Mouse (Mus musculus) intestine, embryonic 15.5 days (tissue): ENCODE results near the gene Dpp8. TPM values are rescaled to one million over a fixed set of nuclear protein-coding genes. Genes with fewer than 3 reads are reported as not detected.
"Not testable (repeated sequence)": the region's sequence is repeated elsewhere in the genome, so short reads cannot be mapped to it uniquely, and the experiment has no call there.

Source experiments
- ATAC-seq: fragments of 200-750 bp; cut with Nextera tagmentation; 2 replicates; pipeline ENCODE4 v1.8.0; 2017; ENCODE audit warnings: moderate TSS enrichment, moderate library complexity
- H3K27ac ChIP-seq: fragments of 300-500 bp; sonication (generic); 2 replicates; pipeline ENCODE4 v1.5.1; 2015; ENCODE audit warnings: mild to moderate bottlenecking, inconsistent platforms
- H3K27me3 ChIP-seq: fragments of 300-500 bp; sonication (generic); replicated peaks from 2 replicates; pipeline ENCODE4 v1.6.1; 2015; ENCODE audit warnings: inconsistent platforms
- H3K36me3 ChIP-seq: fragments of 300-500 bp; sonication (generic); 2 replicates; pipeline ENCODE4 v1.6.1; 2015; ENCODE audit warnings: inconsistent platforms
- H3K4me1 ChIP-seq: fragments of 300-500 bp; sonication (generic); replicated peaks from 2 replicates; pipeline ENCODE4 v1.6.1; 2015; ENCODE audit warnings: inconsistent platforms
- H3K4me2 ChIP-seq: fragments of 300-500 bp; sonication (generic); replicated peaks from 2 replicates; pipeline ENCODE4 v1.6.1; 2015; ENCODE audit warnings: mild to moderate bottlenecking, inconsistent platforms
- H3K4me3 ChIP-seq: fragments of 300-500 bp; sonication (generic); replicated peaks from 2 replicates; pipeline ENCODE4 v1.5.1; 2015; ENCODE audit warnings: inconsistent platforms
- H3K9ac ChIP-seq: fragments of 300-500 bp; sonication (generic); 2 replicates; pipeline ENCODE4 v1.6.1; 2015; ENCODE audit warnings: inconsistent platforms
- H3K9me3 ChIP-seq: fragments of 300-500 bp; sonication (generic); 2 replicates; pipeline ENCODE4 v1.6.1; 2016; ENCODE audit warnings: inconsistent platforms
- WGBS: fragments of 180-500 bp; shearing (Covaris S2); methylation state at CpG from one replicate; pipeline ENCODE4 v1.1.7; 2015; 5-methylcytosine and 5-hydroxymethylcytosine counted together
- polyA plus RNA-seq: library from polyadenylated mRNA; unstranded; fragments of >200 nt; fragmentation: Nextera tagmentation; extraction: Ambion mirVana; gene quantifications from 2 replicates; pipeline ENCODE4 v1.2.1, GENCODE M21; 2015

Dpp8 gene
- polyA plus RNA-seq, 1 experiment from 2014 or later = 33.1 TPM

DNA sequence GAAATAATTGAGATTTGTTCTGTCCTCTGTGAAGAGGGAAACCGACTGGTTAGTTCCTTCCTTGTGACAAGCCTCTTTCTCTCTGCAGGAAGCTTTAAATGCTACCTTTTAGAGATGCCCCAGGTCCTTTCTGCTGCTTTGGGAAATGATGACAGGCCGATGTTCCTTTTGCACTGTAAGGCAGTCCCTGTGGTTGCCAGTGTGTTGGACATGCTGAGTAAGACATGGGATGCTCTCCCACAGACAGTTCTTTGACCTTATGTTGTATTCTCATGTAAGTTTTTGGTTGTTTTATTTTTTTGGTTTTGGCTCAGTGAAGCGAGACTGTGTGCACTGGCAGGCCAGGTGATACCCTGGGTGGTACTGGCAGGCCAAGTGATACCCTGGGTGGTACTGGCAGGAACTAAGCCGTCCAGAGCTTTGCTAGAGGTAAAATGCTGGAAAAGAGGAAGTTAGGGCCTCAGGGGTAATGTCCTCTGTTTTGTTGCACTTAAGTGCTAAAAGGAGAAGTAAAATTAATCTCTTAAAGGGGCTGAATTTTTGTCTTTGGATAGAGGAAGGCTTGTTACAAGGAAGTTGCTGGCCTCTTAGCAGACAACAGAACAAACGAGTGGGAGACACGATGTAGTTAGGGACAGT is 42.8 kb downstream of the Dpp8 start:
- Histone ChIP-seq H3K27me3 (no peaks in the 10 kb centered on the region), H3K4me1 (no peaks in the 10 kb centered on the region), H3K36me3 (peaks cover 9% of the 10 kb centered on the region), H3K4me3 (no peak overlapping the region), H3K9me3 (no peaks in the 10 kb centered on the region), H3K4me2 (no peak overlapping the region), H3K9ac (no peak overlapping the region), H3K27ac (no peak overlapping the region)
- WGBS = 83% methylated on average over 6 of the region's 6 CpGs
- ATAC-seq = no peak

DNA sequence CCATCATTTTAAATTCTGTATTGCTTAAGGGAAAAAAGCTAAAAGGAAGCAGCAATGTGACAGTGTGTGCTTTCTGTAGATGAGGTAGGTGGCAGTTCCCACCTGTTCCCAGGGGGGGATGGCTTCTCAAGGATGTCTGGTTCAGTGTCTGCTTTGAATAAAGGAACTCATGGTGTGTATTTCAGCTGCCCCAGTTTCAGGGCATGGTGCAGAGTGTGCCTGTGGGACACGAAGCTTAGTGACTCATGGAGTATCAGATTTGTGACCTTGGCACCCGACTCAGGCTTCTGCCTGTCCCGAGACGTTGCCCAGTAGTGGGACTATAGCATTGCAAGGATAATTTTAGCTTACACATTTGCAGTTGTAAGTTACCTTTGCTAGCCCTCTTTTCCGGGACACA is 45.3 kb downstream of the Dpp8 start:
- Histone ChIP-seq H3K4me1 (no peaks in the 10 kb centered on the region), H3K9ac (no peak overlapping the region), H3K9me3 (no peaks in the 10 kb centered on the region), H3K36me3 (peaks cover 10% of the 10 kb centered on the region), H3K4me3 (no peak overlapping the region), H3K4me2 (no peak overlapping the region), H3K27ac (no peak overlapping the region), H3K27me3 (no peaks in the 10 kb centered on the region)
- no peak for ATAC-seq
- WGBS = 89% methylated on average over 5 of the region's 5 CpGs

DNA sequence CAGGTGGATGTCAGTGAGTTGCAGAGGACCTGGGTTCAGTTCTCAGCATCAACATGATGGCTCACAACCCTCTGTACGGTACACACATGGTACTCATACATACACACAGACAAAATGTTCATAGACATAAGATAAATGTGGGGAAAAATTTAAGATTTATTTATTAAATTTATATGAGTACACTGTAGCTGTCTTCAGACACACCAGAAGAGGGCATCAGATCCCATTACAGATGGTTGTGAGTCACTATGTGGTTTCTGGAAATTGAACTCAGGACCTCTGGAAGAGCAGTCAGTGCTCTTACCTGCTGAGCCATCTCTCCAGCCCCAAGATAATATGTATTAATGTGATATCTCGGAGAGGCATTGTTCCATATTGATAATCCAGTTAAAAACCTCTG is 47.9 kb downstream of the Dpp8 start:
- WGBS = 94% methylated on average over 2 of the region's 2 CpGs
- not testable (repeated sequence) for ATAC-seq, H3K4me1 ChIP-seq, H3K27me3 ChIP-seq, H3K9me3 ChIP-seq, H3K4me3 ChIP-seq, H3K27ac ChIP-seq, H3K4me2 ChIP-seq, H3K9ac ChIP-seq
- peaks cover 18% of the 10 kb centered on the region for H3K36me3 ChIP-seq

DNA sequence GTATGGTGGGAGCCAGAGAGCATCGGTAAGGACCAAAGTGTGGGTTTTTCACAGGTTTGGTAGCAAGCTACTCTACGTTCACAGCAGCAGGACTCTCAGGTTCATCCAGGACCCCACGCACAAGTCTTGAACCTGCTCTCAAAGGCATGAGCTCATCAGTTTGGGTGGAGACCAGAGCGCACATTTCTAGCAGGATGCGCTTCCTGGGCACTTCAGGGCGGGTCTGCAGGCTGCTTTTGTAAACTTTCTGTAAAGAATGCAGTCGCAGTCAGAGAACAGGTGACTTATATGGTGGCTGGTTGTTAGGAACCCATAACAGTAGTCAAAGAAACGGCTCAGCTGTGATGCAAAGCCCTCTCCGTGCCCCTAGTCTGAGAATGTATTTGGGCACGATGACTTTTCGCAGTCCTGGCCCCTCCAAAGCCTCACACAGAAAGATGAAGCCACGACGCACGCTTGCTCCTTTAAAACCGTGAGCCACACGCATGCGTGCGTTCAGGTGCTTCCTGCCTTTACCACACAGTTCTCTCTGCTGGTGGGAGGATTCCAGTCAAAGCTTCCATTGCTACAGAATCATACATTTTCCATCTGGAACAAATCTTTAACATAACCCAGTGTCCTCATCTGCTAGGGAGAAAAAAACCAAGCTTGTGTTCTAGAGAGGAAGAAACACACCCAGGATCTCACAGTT is 51.0 kb downstream of the Dpp8 start:
- no peak for ATAC-seq
- no peak overlapping the region for H3K4me3 ChIP-seq
- no peaks in the 10 kb centered on the region; the same call in 1 of the 2 replicates for H3K4me1 ChIP-seq
- no peak overlapping the region for H3K27ac ChIP-seq
- peaks cover 18% of the 10 kb centered on the region for H3K36me3 ChIP-seq
- WGBS = 81% methylated on average over 18 of the region's 18 CpGs
- no peaks in the 10 kb centered on the region for H3K9me3 ChIP-seq
- no peak overlapping the region for H3K4me2 ChIP-seq
- H3K27me3 ChIP-seq = no peaks in the 10 kb centered on the region
- H3K9ac ChIP-seq = no peak overlapping the region

DNA sequence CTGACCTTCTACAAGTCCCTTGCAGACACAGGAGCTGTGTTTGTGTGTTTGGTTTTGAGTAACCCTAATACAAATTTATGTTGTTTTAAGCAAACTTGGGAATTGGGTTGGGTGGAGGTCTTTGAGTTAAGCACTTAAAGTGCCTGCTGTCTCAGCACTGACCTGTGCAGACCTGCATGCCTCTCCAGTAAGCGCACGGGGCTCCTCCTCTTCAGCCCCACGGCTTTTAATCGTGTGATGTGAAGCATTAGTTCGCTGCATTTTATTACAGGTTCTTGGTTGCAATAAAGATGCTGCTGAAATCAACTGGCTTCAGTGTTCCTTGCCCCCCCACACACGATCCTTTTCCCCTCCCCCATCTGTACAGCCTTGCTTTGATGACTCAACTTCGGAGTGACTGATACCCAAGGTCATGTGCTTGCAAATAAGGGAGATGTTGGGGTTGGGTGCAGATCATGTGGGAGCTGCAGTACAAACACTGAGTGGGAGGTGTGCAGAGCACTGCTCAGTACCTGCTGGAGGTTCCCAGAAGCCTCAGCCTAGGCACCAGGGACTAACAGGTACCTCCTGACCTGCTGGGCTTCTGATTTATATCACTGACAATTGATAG is 52.1 kb downstream of the Dpp8 start:
- H3K36me3 ChIP-seq = peaks cover 13% of the 10 kb centered on the region
- no peak overlapping the region for H3K4me3 ChIP-seq
- no peak overlapping the region for H3K4me2 ChIP-seq
- no peaks in the 10 kb centered on the region for H3K27me3 ChIP-seq
- peak; percentile 91 for ATAC-seq
- WGBS = 55% methylated on average over 7 of the region's 7 CpGs
- H3K4me1 ChIP-seq = no peaks in the 10 kb centered on the region; the same call in 1 of the 2 replicates
- no peak overlapping the region for H3K9ac ChIP-seq
- H3K27ac ChIP-seq = 0 out of 2 replicates have a peak overlapping the region, but pooled peaks have one; percentile 11
- H3K9me3 ChIP-seq = no peaks in the 10 kb centered on the region

DNA sequence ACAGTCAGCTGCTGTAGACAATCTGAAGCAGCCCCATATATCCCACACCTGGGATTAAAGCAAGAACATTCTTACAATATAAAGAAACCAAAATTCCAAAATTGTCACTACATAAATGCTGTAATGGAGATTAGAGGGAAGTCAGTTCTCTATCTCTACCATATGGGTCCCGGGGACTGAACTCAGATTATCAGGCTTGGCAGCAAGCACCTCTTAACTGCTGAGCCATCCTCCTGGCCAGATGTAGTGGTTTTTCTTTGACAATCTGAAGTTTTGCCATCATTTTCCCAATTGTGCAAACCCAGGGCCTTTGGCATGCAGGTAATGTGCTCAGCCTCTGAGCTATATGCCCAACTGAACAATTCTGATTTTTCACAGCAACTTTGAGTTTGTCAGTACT is 53.1 kb downstream of the Dpp8 start:
- no peaks in the 10 kb centered on the region for H3K9me3 ChIP-seq
- no peak overlapping the region for H3K4me3 ChIP-seq
- no peak overlapping the region for H3K27ac ChIP-seq
- 88% methylated on average over 1 of the region's 1 CpGs for WGBS
- no peak overlapping the region for H3K4me2 ChIP-seq
- H3K36me3 ChIP-seq = peaks cover 10% of the 10 kb centered on the region
- H3K9ac ChIP-seq = no peak overlapping the region
- ATAC-seq = no peak
- no peaks in the 10 kb centered on the region for H3K27me3 ChIP-seq
- H3K4me1 ChIP-seq = no peaks in the 10 kb centered on the region; the same call in 1 of the 2 replicates

DNA sequence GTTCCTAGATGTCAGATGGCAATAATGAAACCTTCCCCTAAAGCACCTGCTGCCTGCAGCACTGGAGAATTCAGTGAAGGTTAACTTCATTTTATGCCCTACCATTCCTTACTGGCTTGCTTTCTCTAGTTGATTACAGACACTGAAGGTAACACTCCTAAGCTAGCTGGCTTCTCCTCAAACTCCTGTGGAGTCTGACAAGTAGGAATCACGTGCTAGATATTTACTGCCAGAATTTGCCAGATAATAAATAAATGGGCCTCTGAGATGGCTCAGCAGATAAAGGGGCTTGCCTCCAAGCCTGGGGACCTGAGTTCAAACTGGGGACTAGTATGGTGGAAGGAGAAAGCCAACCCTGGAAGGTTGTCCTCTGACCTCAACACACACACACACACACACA is 54.6 kb downstream of the Dpp8 start:
- Histone ChIP-seq H3K9ac (no peak overlapping the region), H3K4me3 (no peak overlapping the region), H3K27ac (no peak overlapping the region), H3K4me1 (no peaks in the 10 kb centered on the region; the same call in 1 of the 2 replicates), H3K4me2 (no peak overlapping the region), H3K27me3 (no peaks in the 10 kb centered on the region), H3K9me3 (no peaks in the 10 kb centered on the region), H3K36me3 (peaks cover 8% of the 10 kb centered on the region)
- ATAC-seq = no peak
- 32% methylated on average over 1 of the region's 1 CpGs for WGBS

DNA sequence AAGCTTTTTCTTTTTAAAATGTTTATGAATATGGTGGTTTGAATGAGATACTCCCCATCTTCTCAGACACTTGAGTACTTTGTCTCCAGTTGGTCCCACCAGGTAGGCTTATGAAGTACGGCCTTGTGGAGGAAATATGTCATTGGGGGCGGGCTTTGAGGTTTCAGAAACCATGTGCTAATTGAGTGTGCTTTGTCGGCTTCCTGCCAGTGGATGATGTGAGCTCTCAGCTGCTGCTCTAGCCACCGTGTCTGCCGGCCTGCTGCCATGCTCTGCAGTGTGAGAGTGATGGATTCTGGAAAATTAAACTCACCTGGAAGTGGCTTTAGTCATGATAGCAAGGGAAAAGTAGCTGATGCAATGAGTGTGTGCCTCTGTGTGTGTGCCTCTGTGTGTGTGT is 55.3 kb downstream of the Dpp8 start:
- Histone ChIP-seq H3K36me3 (peaks cover 8% of the 10 kb centered on the region), H3K9ac (no peak overlapping the region), H3K27ac (no peak overlapping the region), H3K4me2 (no peak overlapping the region), H3K4me3 (no peak overlapping the region), H3K9me3 (no peaks in the 10 kb centered on the region), H3K4me1 (no peaks in the 10 kb centered on the region; the same call in 1 of the 2 replicates), H3K27me3 (no peaks in the 10 kb centered on the region)
- ATAC-seq = no peak
- WGBS = 49% methylated on average over 5 of the region's 5 CpGs

DNA sequence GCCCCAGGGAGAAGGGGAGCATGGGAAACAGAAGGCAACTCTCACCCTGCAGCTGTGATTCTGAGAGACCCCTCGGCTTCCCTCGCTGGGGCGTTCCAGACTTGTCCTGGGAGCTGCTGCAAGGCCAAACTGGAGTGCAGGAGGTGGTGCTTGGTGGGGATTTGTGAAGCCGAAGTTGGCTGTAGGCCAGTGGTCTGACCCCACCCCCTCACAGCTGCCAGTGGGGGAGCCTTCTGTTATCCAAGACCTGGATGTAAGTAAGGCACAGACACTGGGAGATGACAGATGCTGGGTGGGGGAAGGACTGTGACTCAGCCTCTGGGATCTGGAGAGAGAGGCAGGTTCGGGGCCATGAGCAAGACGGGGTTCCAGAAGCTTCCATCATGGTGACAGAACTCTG is 62.0 kb downstream of the Dpp8 start:
- no peaks in the 10 kb centered on the region for H3K9me3 ChIP-seq
- 43% methylated on average over 6 of the region's 6 CpGs for WGBS
- H3K36me3 ChIP-seq = no peaks in the 10 kb centered on the region
- no peak overlapping the region for H3K4me3 ChIP-seq
- H3K4me2 ChIP-seq = peak overlapping the region; percentile 20; the same call in 1 of the 2 replicates
- H3K27me3 ChIP-seq = no peaks in the 10 kb centered on the region
- peaks cover 8% of the 10 kb centered on the region for H3K4me1 ChIP-seq
- no peak overlapping the region for H3K27ac ChIP-seq
- peak; percentile 77 for ATAC-seq
- H3K9ac ChIP-seq = no peak overlapping the region

DNA sequence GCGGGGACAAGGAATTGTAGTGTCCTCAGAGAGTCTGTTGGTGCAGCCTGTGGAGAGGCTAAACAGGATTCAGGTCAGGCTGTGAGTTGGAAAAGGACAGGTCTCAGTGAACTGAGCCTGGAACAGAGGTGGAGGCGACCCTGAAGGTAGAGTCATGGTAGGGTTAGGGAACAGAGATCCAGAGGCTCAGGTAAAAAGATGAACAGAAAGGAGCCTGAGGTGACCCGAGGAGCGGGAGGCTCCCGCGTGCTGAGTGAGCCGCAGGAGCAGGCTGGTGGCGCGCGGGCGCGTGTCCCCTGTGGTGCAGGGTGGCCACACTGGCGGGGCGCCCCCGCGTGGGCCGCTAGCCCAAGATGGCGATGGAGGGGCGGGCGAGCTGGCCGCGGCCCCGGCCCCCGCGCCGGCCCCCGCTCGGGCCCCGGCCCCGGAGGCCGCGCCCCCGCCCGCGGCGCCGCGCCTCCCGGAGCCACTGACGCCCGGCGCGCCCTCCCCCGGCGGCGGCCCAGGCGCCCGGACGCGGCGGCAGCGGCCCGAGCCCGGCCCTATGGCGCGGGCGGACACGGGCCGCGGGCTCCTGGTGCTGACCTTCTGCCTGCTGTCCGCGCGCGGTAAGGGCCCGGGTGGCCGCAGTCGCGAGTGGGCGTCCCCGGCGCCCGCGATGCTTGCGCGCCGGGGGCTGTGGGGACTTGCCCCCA is 68.9 kb downstream of the Dpp8 start, which contains the start of gene Igdcc4:
TSS of gene Igdcc4 (plus strand) at position 496 of the 695 bp plus-strand sequence.
- H3K4me2 ChIP-seq = peak within 1 kb of the TSS; percentile 96
- no peaks in the 10 kb centered on the region for H3K36me3 ChIP-seq
- no peaks in the 10 kb centered on the region for H3K27me3 ChIP-seq
- H3K4me3 ChIP-seq = peak within 1 kb of the TSS; percentile 93
- peaks cover 26% of the 10 kb centered on the region for H3K4me1 ChIP-seq
- H3K9ac ChIP-seq = peak within 1 kb of the TSS; percentile 82
- WGBS = 2% methylated on average over 41 of the region's 76 CpGs
- H3K9me3 ChIP-seq = no peaks in the 10 kb centered on the region; the same call in 1 of the 2 replicates
- H3K27ac ChIP-seq = peak within 1 kb of the TSS; percentile 96
- peak; percentile 62 for ATAC-seq

DNA sequence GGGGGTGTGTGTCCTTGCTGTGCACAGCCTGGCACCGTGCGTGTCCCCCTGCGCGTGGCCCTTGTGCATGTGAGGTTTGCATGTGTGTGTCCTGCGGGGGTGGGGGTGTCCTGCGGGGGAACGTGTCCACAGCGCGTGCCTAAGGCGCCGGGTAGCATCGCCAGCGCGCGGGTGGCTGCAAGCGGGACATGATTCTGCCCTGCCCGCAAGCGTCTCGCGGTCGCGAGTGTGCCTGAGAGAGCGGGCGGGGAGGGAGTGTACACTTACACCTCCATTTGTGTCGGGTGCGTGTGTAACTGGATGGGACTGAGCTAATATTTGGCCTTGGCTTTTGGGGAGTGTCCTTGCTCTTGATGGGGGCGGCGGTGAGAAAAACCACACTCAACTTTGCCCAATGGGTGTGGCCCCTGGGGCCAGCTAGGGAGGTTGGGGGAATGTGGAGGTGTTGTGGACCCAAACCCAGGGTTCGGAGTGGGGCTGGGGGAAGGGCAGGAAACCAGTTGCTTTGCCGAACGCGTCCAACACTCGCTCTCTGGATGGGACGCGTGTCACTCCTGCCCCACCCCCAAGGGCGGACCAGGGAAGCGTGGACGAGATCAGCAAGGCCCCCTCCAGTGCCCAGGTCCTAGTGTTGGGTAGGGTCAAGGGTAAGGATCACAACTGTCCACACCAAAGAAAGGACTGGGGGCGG is 69.6 kb downstream of the Dpp8 start:
- Histone ChIP-seq H3K4me3 (peak overlapping the region; percentile 93), H3K27me3 (no peaks in the 10 kb centered on the region), H3K27ac (peak overlapping the region; percentile 96), H3K4me1 (peaks cover 29% of the 10 kb centered on the region), H3K4me2 (peak overlapping the region; percentile 96), H3K9me3 (no peaks in the 10 kb centered on the region; the same call in 1 of the 2 replicates), H3K9ac (peak overlapping the region; percentile 82), H3K36me3 (no peaks in the 10 kb centered on the region)
- peak; percentile 76 for ATAC-seq
- WGBS = under 1% methylated on average over 39 of the region's 39 CpGs
